Mouse (Mus musculus) heart, adult 2 months (tissue): ENCODE results near the gene Inhbe.
A peak's percentile ranks its signal among the peaks of the same experiment; 100 is the strongest.

Experiments
- CTCF ChIP-seq: fragments of 200-600 bp; IDR thresholded peaks from 2 replicates; pipeline ENCODE4 v1.8.1; 2022; ENCODE audit warnings: antibody characterized with exemption, mild to moderate bottlenecking, moderate library complexity
- EP300 ChIP-seq: fragments of 200-500 bp; IDR thresholded peaks from 2 replicates; pipeline ENCODE4 v1.6.1; 2011; ENCODE audit warnings: low read depth, low read length, control low read depth; ENCODE audit not compliant: insufficient read depth
- POLR2A ChIP-seq: fragments of 200-500 bp; IDR thresholded peaks from 2 replicates; pipeline ENCODE4 v1.6.1; 2011; ENCODE audit warnings: mild to moderate bottlenecking, low read depth, low read length, control low read depth; ENCODE audit not compliant: insufficient read depth

GRCm38 (mm10) chr10:127353909-127354895 lies at the start of gene Inhbe:
- peak; percentile 64 for TF ChIP-seq CTCF
- no peak for TF ChIP-seq POLR2A
- TF ChIP-seq EP300 = no peak
